Mouse (Mus musculus) lung, postnatal 4 days (tissue): ENCODE results near the gene Litaf.

ENCODE experiments used
- DNase-seq, 2 experiments: peaks; one replicate each; pipeline ENCODE4 v3.0.0; 2021

The Litaf gene

GRCm38 (mm10) chr16:11065431-11065830, 526 bp downstream of the Litaf start:
- DNase-seq, result no peak

GRCm38 (mm10) chr16:11064742-11065141, 1.2 kb downstream of the Litaf start:
- DNase-seq, result no peak

GRCm38 (mm10) chr16:11064341-11064740, 1.6 kb downstream of the Litaf start:
- DNase-seq, result no peak

GRCm38 (mm10) chr16:11062794-11063721, 2.9 kb downstream of the Litaf start:
- peak; percentile 83 to 92 for DNase-seq

GRCm38 (mm10) chr16:11060645-11061044, 5.3 kb downstream of the Litaf start, which contains the start of gene Snn:
TSS of gene Snn (plus strand) at chr16:11060945.
- DNase-seq, result no peak

- DNase-seq, result no peak
Measured at GRCm38 (mm10) chr16:11055916-11056315, 10.0 kb downstream of the Litaf start.

GRCm38 (mm10) chr16:11054871-11055270, 11.1 kb downstream of the Litaf start:
- DNase-seq, result peak in 1 of 2 experiments; percentile 65

GRCm38 (mm10) chr16:11054409-11054808, 11.5 kb downstream of the Litaf start:
- DNase-seq, result no peak

GRCm38 (mm10) chr16:11051134-11051533, 14.8 kb downstream of the Litaf start:
- DNase-seq, result no peak

- DNase-seq, result no peak
Measured at GRCm38 (mm10) chr16:11050226-11050625, 15.7 kb downstream of the Litaf start.

GRCm38 (mm10) chr16:11047130-11047529, 18.8 kb downstream of the Litaf start:
- peak; percentile 30 to 34 for DNase-seq

- peak; percentile 22 to 47 for DNase-seq
Measured at GRCm38 (mm10) chr16:11046437-11046836, 19.5 kb downstream of the Litaf start.

- no peak for DNase-seq
Measured at GRCm38 (mm10) chr16:11043239-11043638, 22.7 kb downstream of the Litaf start.

GRCm38 (mm10) chr16:11040603-11041002, 25.4 kb downstream of the Litaf start:
- no peak for DNase-seq

GRCm38 (mm10) chr16:11035790-11036431, 30.0 kb downstream of the Litaf start:
- DNase-seq, result peak; percentile 71 to 84

GRCm38 (mm10) chr16:11035273-11035672, 30.7 kb downstream of the Litaf start:
- DNase-seq, result no peak

GRCm38 (mm10) chr16:11034193-11034803, 31.7 kb downstream of the Litaf start:
- peak; percentile 85 to 91 for DNase-seq

GRCm38 (mm10) chr16:11031320-11031719, 34.6 kb downstream of the Litaf start:
- no peak for DNase-seq

GRCm38 (mm10) chr16:11030844-11031243, 35.1 kb downstream of the Litaf start:
- no peak for DNase-seq

- DNase-seq, result no peak
Measured at GRCm38 (mm10) chr16:11028206-11028605, 37.8 kb downstream of the Litaf start.

- DNase-seq, result no peak
Measured at GRCm38 (mm10) chr16:11024841-11025240, 41.1 kb downstream of the Litaf start.

GRCm38 (mm10) chr16:11023618-11024017, 42.3 kb downstream of the Litaf start:
- no peak for DNase-seq

GRCm38 (mm10) chr16:11022113-11022489, 43.9 kb downstream of the Litaf start:
- DNase-seq, result no peak
